Mouse (Mus musculus) gastrocnemius, postnatal 25 days (tissue): ENCODE measurements around the gene Sumf1. TPM values are rescaled to one million over a fixed set of nuclear protein-coding genes. Genes with fewer than 3 reads are reported as not detected.

ENCODE experiments used
- DNase-seq: peaks from one replicate; pipeline ENCODE4 v3.0.0; 2022
- total RNA-seq, 2 experiments: library from RNA; stranded (reverse); gene quantifications; 1 replicate in 1 of 2; 2 replicates in 1 of 2; pipeline ENCODE4 v1.2.3; 2021

Sumf1 gene
- total RNA-seq, 2 experiments from 2014 or later = 7.6 to 9.2 TPM

GRCm38 (mm10) chr6:108146637-108147036 lies 38.7 kb downstream of the Sumf1 start:
- DNase-seq = no peak

GRCm38 (mm10) chr6:108145941-108146588 lies 39.3 kb downstream of the Sumf1 start:
- DNase-seq = no peak

GRCm38 (mm10) chr6:108145241-108145640 lies 40.1 kb downstream of the Sumf1 start:
- DNase-seq = no peak

GRCm38 (mm10) chr6:108142796-108143195 lies 42.6 kb downstream of the Sumf1 start:
- DNase-seq = no peak

- DNase-seq = no peak
Measured at GRCm38 (mm10) chr6:108140722-108141490, 44.5 kb downstream of the Sumf1 start.

- no peak for DNase-seq
Measured at GRCm38 (mm10) chr6:108137031-108137430, 48.4 kb downstream of the Sumf1 start.

- DNase-seq = no peak
Measured at GRCm38 (mm10) chr6:108136286-108136685, 49.1 kb downstream of the Sumf1 start.

GRCm38 (mm10) chr6:108132268-108132935 lies 53.0 kb downstream of the Sumf1 start:
- no peak for DNase-seq

GRCm38 (mm10) chr6:108130718-108131117 lies 54.7 kb downstream of the Sumf1 start:
- DNase-seq = no peak

GRCm38 (mm10) chr6:108126631-108127030 lies 58.8 kb downstream of the Sumf1 start:
- DNase-seq = no peak

- DNase-seq = no peak
Measured at GRCm38 (mm10) chr6:108125474-108125873, 59.9 kb downstream of the Sumf1 start.

- DNase-seq = no peak
Measured at GRCm38 (mm10) chr6:108117881-108118280, 67.5 kb downstream of the Sumf1 start.

GRCm38 (mm10) chr6:108114971-108115370 lies 70.4 kb downstream of the Sumf1 start:
- DNase-seq = no peak

- DNase-seq = no peak
Measured at GRCm38 (mm10) chr6:108111693-108112092, 73.7 kb downstream of the Sumf1 start.

GRCm38 (mm10) chr6:108110336-108110735 lies 75.0 kb downstream of the Sumf1 start:
- DNase-seq = no peak

GRCm38 (mm10) chr6:108107376-108107775 lies 78.0 kb downstream of the Sumf1 start:
- no peak for DNase-seq

- no peak for DNase-seq
Measured at GRCm38 (mm10) chr6:108101936-108102830, 83.2 kb downstream of the Sumf1 start.

- no peak for DNase-seq
Measured at GRCm38 (mm10) chr6:108098846-108099217, 86.5 kb downstream of the Sumf1 start.

GRCm38 (mm10) chr6:108098171-108098845 lies 87.1 kb downstream of the Sumf1 start:
- DNase-seq = peak; percentile 34

GRCm38 (mm10) chr6:108095445-108095844 lies 89.9 kb downstream of the Sumf1 start:
- DNase-seq = no peak

GRCm38 (mm10) chr6:108093449-108093848 lies 91.9 kb downstream of the Sumf1 start:
- DNase-seq = no peak

GRCm38 (mm10) chr6:108092646-108093045 lies 92.7 kb downstream of the Sumf1 start:
- no peak for DNase-seq
